Mouse (Mus musculus) lung, embryonic 14.5 days (tissue): Measurements from ENCODE around the gene Stx1a. TPM values are rescaled to one million over a fixed set of nuclear protein-coding genes. Genes with fewer than 3 reads are reported as not detected.

ENCODE experiments used
- ATAC-seq: fragments of 200-750 bp; cut with Nextera tagmentation; 2 replicates; pipeline ENCODE4 v1.8.0; 2017; ENCODE audit warnings: mild to moderate bottlenecking, moderate TSS enrichment, moderate library complexity; ENCODE audit not compliant: insufficient read depth
- DNase-seq: peaks from one replicate; pipeline ENCODE4 v3.0.0-alpha.2; 2015
- H3K27ac ChIP-seq: fragments of 300-500 bp; sonication (generic); 2 replicates; pipeline ENCODE4 v1.5.1; 2014; ENCODE audit warnings: low read depth, mild to moderate bottlenecking, moderate library complexity
- H3K27me3 ChIP-seq: fragments of 300-500 bp; sonication (generic); 2 replicates; pipeline ENCODE4 v1.6.1; 2014; ENCODE audit warnings: low read length, control low read depth; ENCODE audit not compliant: insufficient read depth
- H3K36me3 ChIP-seq: fragments of 300-500 bp; sonication (generic); 2 replicates; pipeline ENCODE4 v1.6.1; 2014; ENCODE audit warnings: control low read depth; ENCODE audit not compliant: insufficient read depth
- H3K4me1 ChIP-seq: fragments of 300-500 bp; sonication (generic); 2 replicates; pipeline ENCODE4 v1.6.1; 2014; ENCODE audit warnings: antibody characterized with exemption, control low read depth; ENCODE audit not compliant: insufficient read depth
- H3K4me2 ChIP-seq: fragments of 300-500 bp; sonication (generic); 2 replicates; pipeline ENCODE4 v1.6.1; 2014; ENCODE audit warnings: mild to moderate bottlenecking
- H3K4me3 ChIP-seq: fragments of 300-500 bp; sonication (generic); 2 replicates; pipeline ENCODE4 v1.5.1; 2014; ENCODE audit warnings: low read depth, low read length
- H3K9ac ChIP-seq: fragments of 300-500 bp; sonication (generic); 2 replicates; pipeline ENCODE4 v1.6.1; 2014
- H3K9me3 ChIP-seq: fragments of 300-500 bp; sonication (generic); 2 replicates; pipeline ENCODE4 v1.6.1; 2016; ENCODE audit warnings: low read depth, low read length, control low read depth
- CTCF ChIP-seq: IDR thresholded peaks from 2 replicates; pipeline ENCODE4 v1.5.1; 2016; ENCODE audit warnings: antibody characterized with exemption, low read depth
- WGBS: fragments of 180-500 bp; shearing (Covaris S2); extraction: QIAGEN DNeasy Blood & Tissue Kit; methylation state at CpG from one replicate; pipeline ENCODE4 v1.1.7; 2014; 5-methylcytosine and 5-hydroxymethylcytosine counted together
- polyA plus RNA-seq: library from polyadenylated mRNA; unstranded; fragments of >200 nt; fragmentation: Nextera tagmentation; extraction: Ambion mirVana; gene quantifications from 2 replicates; pipeline ENCODE4 v1.2.1, GENCODE M21; 2014

The Stx1a gene
- polyA plus RNA-seq, 1 experiment from 2014 or later = 14.5 TPM

- Histone ChIP-seq H3K27ac (peak overlapping the region; percentile 47; the same call in 1 of the 2 replicates), H3K4me1 (peaks cover 30% of the 10 kb centered on the region), H3K36me3 (no peaks in the 10 kb centered on the region), H3K9ac (no peak overlapping the region; the same call in none of the 2 replicates), H3K27me3 (no peaks in the 10 kb centered on the region), H3K4me2 (peak overlapping the region; percentile 51), H3K9me3 (no peaks in the 10 kb centered on the region), H3K4me3 (0 out of 2 replicates have a peak overlapping the region, but pooled peaks have one; percentile 2)
- no peak for TF ChIP-seq CTCF
- 34% methylated on average over 18 of the region's 18 CpGs for WGBS
- ATAC-seq (peak; percentile 41; the same call in 1 of the 2 replicates), DNase-seq (peak; percentile 81)
These were observed 5.9 kb downstream of the Stx1a start for GRCm38 (mm10) chr5:135029007-135029854.

GRCm38 (mm10) chr5:135032581-135032980 lies 9.3 kb downstream of the Stx1a start:
- peaks cover 12% of the 10 kb centered on the region; the same call in 1 of the 2 replicates for H3K36me3 ChIP-seq
- H3K9ac ChIP-seq = no peak overlapping the region
- H3K4me2 ChIP-seq = no peak overlapping the region
- DNase-seq (no peak), ATAC-seq (no peak)
- H3K27me3 ChIP-seq = no peaks in the 10 kb centered on the region
- no peaks in the 10 kb centered on the region for H3K9me3 ChIP-seq
- H3K4me3 ChIP-seq = no peak overlapping the region
- H3K27ac ChIP-seq = no peak overlapping the region
- 89% methylated on average over 5 of the region's 5 CpGs for WGBS
- no peak for TF ChIP-seq CTCF
- H3K4me1 ChIP-seq = peaks cover 14% of the 10 kb centered on the region; the same call in 1 of the 2 replicates

GRCm38 (mm10) chr5:135034593-135034992 lies 11.3 kb downstream of the Stx1a start:
- H3K27me3 ChIP-seq = no peaks in the 10 kb centered on the region
- no peak overlapping the region for H3K27ac ChIP-seq
- 98% methylated on average over 2 of the region's 2 CpGs for WGBS
- H3K4me2 ChIP-seq = no peak overlapping the region
- peak; percentile 42; the same call in 1 of the 2 replicates for TF ChIP-seq CTCF
- DNase-seq = no peak
- no peak for ATAC-seq
- no peaks in the 10 kb centered on the region for H3K4me1 ChIP-seq
- no peak overlapping the region for H3K4me3 ChIP-seq
- no peaks in the 10 kb centered on the region for H3K9me3 ChIP-seq
- no peak overlapping the region for H3K9ac ChIP-seq
- H3K36me3 ChIP-seq = peaks cover 17% of the 10 kb centered on the region; the same call in 1 of the 2 replicates

- no peaks in the 10 kb centered on the region for H3K4me1 ChIP-seq
- no peak overlapping the region for H3K9ac ChIP-seq
- no peak overlapping the region for H3K4me3 ChIP-seq
- DNase-seq (no peak), ATAC-seq (no peak)
- H3K36me3 ChIP-seq = peaks cover 22% of the 10 kb centered on the region; the same call in 1 of the 2 replicates
- 58% methylated on average over 18 of the region's 18 CpGs for WGBS
- H3K27ac ChIP-seq = no peak overlapping the region
- H3K27me3 ChIP-seq = no peaks in the 10 kb centered on the region
- no peaks in the 10 kb centered on the region for H3K9me3 ChIP-seq
- H3K4me2 ChIP-seq = no peak overlapping the region
- TF ChIP-seq CTCF = no peak
These were observed 12.5 kb downstream of the Stx1a start for GRCm38 (mm10) chr5:135035608-135036359.

GRCm38 (mm10) chr5:135037946-135038345 lies 14.7 kb downstream of the Stx1a start:
- 88% methylated on average over 3 of the region's 3 CpGs for WGBS
- ATAC-seq = no peak
- Histone ChIP-seq H3K27ac (no peak overlapping the region), H3K27me3 (no peaks in the 10 kb centered on the region), H3K4me3 (no peak overlapping the region), H3K9me3 (no peaks in the 10 kb centered on the region), H3K4me1 (no peaks in the 10 kb centered on the region), H3K36me3 (peaks cover 34% of the 10 kb centered on the region), H3K9ac (no peak overlapping the region), H3K4me2 (no peak overlapping the region)
- no peak for TF ChIP-seq CTCF
- DNase-seq = no peak

- Histone ChIP-seq H3K4me3 (no peak overlapping the region), H3K36me3 (peaks cover 38% of the 10 kb centered on the region), H3K27ac (no peak overlapping the region), H3K4me1 (no peaks in the 10 kb centered on the region), H3K9ac (no peak overlapping the region), H3K4me2 (no peak overlapping the region), H3K27me3 (no peaks in the 10 kb centered on the region), H3K9me3 (no peaks in the 10 kb centered on the region)
- 82% methylated on average over 9 of the region's 9 CpGs for WGBS
- ATAC-seq (no peak), DNase-seq (no peak)
- TF ChIP-seq CTCF = no peak
These were observed 16.3 kb downstream of the Stx1a start for GRCm38 (mm10) chr5:135039541-135039940.

GRCm38 (mm10) chr5:135040059-135040458 lies 16.8 kb downstream of the Stx1a start:
- Histone ChIP-seq H3K4me3 (no peak overlapping the region), H3K9ac (no peak overlapping the region), H3K27ac (no peak overlapping the region), H3K4me2 (no peak overlapping the region), H3K27me3 (no peaks in the 10 kb centered on the region), H3K36me3 (peaks cover 43% of the 10 kb centered on the region), H3K9me3 (no peaks in the 10 kb centered on the region), H3K4me1 (no peaks in the 10 kb centered on the region)
- DNase-seq (no peak), ATAC-seq (no peak)
- no peak for TF ChIP-seq CTCF
- WGBS = 59% methylated on average over 6 of the region's 6 CpGs
